Mouse (Mus musculus) frontal cortex, postnatal 25 days (tissue): ENCODE results near the gene Wdr83os.
"Not testable (repeated sequence)": the region's sequence is repeated elsewhere in the genome, so short reads cannot be mapped to it uniquely, and the experiment has no call there.

Source experiments
- DNase-seq, 2 experiments: peaks; one replicate each; pipeline ENCODE4 v3.0.0; 2022; ENCODE audit warnings: low spot score in 2 of 2

Gene Wdr83os

DNA sequence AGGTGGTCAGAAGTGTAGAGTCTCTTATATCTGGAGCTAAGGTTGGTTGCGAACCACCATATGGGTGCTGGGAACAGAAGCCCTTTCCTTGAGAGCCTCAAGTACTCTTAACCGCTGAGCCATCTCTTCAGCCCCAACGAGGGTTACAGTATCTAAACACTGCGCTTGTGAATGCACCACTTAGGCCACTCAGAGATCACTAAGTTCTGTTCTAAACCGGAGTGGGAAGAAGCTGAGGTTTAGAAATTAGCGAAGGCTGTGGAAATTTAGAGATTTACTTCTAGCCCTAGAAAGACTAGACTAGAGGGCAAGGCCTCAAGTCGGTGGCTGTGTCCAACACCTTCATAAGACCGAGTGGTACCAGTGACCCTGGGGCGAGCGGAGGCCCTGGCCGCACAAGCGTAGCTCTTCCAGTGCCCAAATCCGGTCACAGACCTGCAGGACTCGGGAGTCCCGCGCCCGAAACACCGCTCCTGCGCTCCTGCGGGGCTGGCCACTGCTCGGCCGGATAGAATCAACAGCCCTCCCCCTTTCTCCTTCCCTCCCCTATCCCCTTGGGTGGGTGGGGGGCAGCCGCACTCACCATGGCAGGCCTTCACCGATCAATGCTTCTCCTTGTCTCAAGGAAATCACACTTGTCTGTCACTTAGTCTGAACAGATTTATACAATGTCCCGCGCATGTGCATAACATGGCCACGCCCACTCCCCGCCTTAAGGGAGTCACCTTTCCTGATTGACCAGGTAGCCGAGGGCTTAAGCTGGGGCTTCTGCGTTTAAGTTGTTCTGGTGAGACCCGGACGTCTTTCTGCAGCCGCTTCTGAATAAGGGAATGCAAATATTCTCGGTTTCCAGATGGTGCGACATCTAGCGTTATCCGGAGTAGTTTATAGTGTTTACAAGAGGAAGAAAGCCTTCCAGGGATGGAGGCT lies 38.8 kb downstream of the Wdr83os start:
- peak; percentile 63 to 72 for DNase-seq

DNA sequence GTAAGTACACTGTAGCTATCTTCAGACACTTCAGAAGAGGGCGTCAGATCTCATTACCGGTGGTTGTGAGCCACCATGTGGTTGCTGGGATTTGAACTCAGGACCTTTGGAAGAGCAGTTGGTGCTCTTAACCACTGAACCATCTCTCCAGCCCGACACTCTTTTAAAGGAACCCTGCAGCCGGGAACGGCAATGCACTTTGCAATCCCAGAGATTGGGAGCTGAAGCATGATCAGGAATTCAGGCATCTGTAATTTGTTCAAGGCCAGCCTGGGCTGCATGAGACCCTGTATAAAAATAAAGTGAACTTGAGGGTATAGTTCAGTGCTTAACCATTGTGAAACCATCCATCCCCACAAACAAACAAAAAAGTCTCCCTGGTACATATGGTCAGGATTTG lies 39.7 kb downstream of the Wdr83os start:
- DNase-seq = not testable (repeated sequence)

DNA sequence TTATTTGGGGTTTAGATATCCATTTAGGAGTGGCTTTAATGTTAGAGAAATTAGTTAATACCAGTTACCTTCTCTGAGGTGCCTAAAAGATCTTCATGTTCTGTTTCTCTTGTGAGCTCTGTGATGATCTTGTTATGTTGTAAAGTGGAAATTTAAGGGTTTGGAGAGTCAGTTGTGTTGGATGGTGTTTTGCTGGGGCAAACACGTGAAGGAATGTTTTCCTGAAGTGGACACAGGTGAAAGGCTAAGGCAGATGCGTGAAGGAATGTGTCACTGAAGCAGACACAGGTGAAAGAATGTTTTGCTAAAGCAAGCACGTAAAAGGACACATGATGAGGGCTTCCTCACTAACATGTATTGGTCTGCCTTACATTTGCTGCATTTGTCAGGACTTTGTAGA lies 42.5 kb downstream of the Wdr83os start, which contains the start of gene Zfp791:
Gene Zfp791, minus strand, starts transcription at position 101 of the 400 bp plus-strand sequence.
- DNase-seq = no peak

DNA sequence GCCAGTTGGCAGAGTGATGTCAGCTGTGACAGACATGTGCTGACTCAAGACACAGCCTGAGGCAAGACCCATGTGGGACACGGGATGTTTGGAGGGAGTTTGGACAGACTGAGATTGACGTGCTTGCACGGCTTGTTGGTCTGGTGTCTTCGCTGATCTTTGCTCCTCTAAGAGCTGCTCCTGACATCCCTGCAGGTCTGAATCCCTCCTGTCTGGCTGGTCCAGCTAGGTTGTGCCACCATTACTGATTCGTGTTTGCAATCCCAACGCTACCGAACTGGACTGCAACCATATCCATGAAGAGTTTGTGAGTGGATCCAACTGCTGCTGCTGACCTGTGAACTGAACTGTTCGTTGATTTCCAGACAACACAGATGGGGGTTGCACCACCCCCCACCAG lies 43.2 kb downstream of the Wdr83os start:
- no peak for DNase-seq
